Mouse (Mus musculus) megakaryocyte progenitor cell, adult 5-6 weeks (primary cell): ENCODE results near the gene Aldh1l1. TPM values are rescaled to one million over a fixed set of nuclear protein-coding genes. Genes with fewer than 3 reads are reported as not detected.

Experiments
- ATAC-seq: replicated peaks from 2 replicates; pipeline ENCODE4 v1.8.0; 2016; ENCODE audit warnings: mild to moderate bottlenecking, moderate TSS enrichment, inconsistent platforms; ENCODE audit not compliant: poor library complexity
- total RNA-seq, 2 experiments: library from RNA; stranded (forward) in 1 of 2; stranded (reverse) in 1 of 2; fragments of 157-497, 149-512 nt in 1 of 2; fragments of 200-1000 nt in 1 of 2; gene quantifications; 2 replicates each; pipeline versions ENCODE4 v1.2.3 to v1.2.4; 2015 to 2017

The Aldh1l1 gene
- total RNA-seq, 2 experiments from 2014 or later = 1.1 to 2.0 TPM

DNA sequence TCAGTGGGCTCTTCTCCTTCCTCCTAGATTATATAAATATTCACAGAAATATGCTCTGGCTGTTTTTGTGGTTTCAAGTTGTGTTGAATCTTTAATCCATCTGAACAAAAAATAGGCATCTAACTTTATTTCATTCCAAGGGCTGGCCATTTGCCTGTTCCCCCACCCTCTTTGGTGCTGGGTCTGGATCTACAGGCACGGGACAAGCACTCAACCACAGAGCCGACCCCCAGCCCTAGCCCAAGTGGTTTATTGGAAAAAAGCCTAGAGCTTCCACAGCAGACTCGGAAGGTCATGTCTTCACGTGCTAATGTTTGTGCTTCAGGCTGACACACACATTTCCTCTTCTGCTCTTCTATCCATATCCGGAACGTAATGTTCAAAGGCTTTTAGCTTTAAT lies 19.7 kb downstream of the Aldh1l1 start:
- ATAC-seq = no peak

DNA sequence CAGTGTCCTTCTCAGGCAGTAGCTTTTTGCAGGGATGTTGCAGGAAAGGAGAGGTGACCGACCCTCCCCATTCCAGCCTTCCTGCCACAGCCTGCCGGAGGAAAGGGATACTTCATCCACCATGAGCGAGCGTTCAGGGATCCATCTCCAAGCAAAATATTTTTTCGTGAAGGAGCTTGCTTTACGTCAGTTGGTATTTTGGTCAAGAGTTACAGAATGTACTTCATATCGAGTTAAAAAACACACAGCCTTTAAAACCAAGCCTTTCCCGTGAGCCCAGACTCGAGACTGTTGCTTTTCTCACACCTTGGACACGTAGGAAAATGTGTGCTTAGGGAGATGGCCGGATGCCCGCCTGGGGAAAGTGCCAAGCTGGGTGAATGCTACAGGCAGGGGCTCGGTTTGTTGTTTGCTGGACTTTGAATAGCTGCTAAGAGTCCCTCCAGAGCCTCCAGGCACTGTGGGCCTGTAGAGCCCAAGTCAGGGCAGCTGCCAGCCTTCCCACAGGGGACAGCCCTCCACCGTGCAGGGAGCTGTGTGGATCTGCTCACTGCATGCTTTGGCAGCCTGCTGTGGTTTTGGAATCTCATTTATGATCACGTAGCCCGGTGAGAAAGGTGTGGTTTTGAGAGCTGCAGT lies 20.6 kb downstream of the Aldh1l1 start:
- no peak for ATAC-seq

DNA sequence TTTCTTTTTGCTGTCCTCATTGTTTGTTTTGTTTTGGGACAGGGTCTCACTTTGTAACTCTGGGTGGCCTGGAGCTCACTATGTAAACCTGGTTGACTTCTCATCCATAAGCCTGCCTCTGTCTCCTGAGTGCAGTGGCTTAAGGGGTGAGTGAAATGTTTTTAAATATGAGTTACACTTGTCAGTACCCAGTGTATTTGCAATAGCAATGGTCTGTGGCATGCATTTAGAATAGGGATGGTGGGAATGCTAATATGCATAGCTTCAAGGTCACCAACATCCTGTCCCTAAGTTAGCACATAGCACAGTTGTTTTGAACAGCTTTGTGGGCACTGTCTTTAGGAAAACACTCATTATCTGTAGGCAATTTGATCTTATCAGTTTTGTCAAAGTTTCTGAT lies 21.2 kb downstream of the Aldh1l1 start:
- ATAC-seq = no peak

DNA sequence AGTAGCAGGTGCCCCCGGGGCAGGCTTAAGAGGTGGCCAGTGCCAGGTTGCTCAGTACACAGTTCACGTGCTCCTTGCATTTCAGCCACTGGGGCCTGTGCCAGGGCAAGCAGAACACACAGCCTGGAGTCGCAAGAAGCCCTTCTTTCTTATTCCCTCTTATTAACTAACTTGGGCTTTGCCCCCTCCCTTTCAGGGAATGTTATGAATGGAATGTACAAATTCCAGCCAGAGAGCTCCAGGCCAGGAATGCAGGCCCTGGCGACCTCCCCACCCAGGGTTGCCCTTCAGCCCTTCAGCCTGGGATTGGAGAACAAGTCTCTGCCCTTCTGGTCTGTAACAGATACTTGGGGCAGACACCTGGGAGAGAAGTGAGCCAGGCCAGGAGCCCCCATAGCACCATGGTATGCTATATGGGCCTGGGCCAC lies 22.0 kb downstream of the Aldh1l1 start:
- no peak for ATAC-seq

DNA sequence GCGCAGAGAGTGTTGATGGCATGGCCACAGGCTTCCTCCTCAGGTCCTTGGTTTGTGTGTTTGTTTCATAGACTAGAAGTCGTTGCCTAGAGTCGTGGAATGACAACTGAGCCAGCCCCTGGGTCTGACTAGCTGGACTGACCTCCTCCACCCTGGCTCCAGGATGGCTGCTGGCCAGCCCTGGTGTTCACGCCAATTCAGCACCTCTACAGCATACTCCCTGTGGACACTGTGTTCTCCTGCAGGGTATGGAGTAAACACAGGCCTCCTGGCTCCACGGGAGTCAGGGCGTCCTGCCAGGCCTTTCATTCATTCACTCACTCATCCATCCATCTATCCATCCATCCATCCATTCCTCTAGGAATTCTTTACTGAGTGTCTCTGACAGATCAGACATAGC lies 22.9 kb downstream of the Aldh1l1 start:
- ATAC-seq = no peak

DNA sequence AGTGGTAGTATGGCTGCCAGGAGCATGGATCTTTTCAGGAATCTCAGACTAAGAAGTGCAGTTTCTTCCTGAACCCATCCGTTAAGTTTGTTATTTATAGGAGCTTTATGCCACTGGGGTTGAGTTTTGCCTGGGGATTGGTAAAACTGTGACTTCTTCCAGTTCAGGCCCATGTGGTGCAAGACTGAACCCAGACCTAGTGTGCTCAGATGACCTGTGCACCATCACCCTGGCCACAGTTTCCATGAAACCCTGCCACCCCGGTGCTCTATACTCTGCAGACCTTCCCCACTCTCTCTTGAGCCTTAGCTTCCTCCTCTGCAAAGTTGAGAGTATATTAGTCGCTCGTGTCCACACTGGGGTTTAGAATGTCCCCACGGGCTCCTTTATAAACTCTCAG lies 26.2 kb downstream of the Aldh1l1 start:
- no peak for ATAC-seq

DNA sequence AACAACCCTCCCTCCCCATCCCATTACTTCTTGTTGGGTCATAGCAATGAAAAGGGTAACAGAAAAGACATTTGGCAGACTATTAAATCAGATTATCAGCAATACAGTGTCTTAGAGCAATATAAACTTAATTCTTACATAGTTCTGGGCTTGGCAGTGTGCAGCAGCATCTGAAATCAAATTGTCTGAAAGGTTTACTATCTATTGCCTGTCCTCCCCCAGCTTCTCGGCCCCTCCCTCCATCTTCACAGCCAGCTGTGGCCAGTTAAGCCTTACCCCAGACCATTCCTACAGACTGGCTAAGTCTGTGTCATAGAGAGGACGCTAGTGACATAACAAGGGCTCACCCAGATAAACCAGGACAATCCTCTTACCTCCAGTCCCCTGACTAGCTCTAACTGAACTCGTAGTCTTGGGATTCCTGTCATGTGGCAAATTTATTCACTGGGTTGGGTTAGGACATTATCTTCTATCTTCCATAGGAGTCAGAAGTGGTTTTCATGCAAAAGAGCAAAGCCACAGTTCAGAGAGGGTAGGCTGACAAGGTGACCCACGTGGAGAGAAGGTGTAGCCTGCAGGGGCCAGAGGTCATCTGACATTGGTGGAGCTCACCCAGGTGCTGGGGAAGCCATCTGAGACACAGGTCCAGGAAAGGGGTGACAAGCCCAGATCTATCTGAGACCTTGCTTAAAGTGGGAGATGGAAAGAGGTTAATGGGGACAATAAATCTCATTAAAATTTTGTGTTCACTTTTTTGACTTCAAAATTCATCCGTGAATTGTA lies 27.0 kb downstream of the Aldh1l1 start:
- no peak for ATAC-seq

DNA sequence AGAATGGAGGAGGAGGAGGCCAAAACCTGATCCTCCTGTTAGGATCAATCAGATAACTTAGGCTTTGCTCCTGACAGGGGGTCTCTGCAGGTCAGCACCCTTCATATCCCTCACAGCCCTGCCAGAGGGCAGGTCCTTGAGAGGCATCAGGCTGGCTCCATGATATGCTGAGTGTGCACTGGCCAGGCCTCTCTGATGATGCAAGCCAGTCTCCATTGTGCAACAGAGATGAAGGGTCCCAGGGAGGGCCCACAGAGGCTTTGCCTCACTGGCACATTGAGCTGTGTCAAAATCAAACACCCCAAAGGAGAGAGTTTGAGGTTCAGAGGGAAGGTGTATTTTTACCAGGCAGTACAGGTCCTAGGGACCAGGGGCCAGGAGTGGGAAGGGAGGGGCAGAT lies 28.1 kb downstream of the Aldh1l1 start:
- peak; percentile 44; the same call in 1 of the 2 replicates for ATAC-seq

DNA sequence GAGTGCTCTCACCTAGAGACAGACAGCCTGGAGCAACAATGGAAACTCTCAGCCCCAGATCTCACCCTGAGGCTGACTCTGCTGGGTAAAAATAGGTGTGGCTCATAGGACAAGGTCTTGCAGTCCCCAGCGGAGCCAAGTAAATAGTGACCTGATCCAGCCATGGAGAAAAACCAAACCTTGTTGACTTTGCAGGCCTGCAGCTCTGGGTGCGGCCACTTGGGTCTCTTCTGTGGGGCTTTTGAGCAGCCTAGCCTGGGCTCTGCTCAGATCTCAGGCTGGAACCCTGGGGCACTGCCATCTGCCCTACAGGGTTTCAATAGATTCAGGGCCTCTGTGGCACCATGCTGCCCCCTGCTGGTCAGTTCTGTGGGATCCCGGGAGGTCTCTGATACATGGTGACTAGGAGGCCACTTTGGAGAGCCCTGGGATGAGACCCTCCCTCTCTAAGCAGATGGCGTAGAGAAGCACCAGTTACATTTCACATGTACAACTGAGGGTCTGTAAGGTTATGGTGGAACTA lies 28.7 kb downstream of the Aldh1l1 start:
- ATAC-seq = peak; percentile 90

DNA sequence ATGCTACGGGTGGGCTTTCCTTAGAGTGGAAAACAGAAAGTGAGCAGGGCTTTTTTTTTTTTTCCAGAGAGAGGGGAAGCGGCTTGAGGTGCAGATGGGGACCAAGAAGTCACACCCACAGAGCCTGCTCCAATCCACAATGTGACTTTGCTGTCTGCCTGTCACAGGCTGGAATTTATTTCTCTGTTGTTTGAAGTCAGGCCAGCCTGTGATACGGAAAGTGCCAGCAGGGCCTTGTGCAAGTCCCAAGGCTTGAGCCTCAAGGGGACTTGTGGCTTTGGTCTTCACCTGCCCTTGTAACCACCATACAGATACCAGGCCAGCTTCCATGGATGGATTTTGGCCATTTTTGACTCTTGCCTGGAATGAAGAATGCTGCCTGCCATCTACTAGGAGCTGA lies 32.7 kb downstream of the Aldh1l1 start:
- no peak for ATAC-seq

DNA sequence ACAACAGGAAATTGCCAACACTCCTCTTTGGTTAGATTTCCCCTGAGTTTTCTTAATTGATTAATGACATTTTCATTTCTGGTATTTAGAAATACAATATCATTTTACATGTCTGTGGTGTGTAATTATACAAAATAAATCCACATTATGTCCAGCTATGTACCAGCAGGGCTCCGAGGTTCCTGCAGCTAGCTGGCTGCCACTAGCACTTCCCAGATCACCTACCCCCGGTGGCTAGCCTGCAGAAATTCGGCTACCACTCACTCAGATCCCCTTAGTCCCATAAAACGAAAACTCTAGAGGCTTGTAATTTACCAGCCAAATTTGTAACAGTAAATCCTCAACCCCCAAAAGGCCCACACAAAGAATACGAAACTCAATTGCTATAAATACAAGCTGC lies 33.1 kb downstream of the Aldh1l1 start:
- ATAC-seq = no peak

DNA sequence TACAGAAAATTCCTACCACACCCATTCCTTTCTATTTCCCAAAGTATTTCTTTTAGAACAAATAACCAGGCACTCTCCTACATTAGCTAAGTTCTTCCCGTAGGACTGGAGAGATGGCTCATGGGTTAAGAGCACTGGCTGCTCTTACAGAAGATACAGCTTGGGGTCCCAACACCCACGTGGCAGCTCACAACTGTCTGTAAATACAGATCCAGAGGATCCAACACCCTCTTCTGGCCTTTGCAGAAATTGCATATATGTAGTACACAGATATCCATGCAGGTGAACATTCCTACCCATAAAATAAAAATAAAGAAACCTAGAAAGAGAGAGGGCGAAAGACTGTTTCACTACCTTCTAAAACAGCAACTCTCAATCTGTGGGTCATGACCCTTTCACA lies 40.2 kb downstream of the Aldh1l1 start:
- ATAC-seq = no peak

DNA sequence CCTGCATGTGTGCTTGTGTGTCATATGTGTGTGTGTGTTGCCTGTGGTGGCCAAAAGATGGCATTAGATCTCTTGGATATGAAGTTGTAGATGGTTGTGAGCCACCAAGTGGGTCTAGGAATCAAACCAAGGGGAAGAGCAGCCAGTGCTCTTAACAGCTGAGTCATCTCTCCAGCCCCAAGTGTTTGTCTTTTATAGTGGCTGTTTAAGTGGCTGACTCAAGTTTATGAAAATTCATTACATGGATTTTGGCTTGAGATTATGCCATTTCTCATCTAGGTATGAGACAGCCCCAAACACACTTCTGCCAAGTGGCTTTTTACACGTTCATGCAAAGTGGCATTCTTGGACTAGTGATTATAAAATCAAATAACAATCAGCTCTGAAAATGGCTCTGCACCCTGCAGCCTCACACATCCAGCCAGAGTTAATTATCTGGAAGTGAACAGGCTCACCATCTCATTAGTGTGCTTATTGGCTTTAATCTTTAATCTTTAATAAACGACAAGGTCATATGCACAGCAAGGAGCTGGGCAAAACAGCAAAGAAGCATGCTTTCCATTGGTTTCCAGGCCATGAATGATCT lies 43.3 kb downstream of the Aldh1l1 start:
- ATAC-seq = no peak

DNA sequence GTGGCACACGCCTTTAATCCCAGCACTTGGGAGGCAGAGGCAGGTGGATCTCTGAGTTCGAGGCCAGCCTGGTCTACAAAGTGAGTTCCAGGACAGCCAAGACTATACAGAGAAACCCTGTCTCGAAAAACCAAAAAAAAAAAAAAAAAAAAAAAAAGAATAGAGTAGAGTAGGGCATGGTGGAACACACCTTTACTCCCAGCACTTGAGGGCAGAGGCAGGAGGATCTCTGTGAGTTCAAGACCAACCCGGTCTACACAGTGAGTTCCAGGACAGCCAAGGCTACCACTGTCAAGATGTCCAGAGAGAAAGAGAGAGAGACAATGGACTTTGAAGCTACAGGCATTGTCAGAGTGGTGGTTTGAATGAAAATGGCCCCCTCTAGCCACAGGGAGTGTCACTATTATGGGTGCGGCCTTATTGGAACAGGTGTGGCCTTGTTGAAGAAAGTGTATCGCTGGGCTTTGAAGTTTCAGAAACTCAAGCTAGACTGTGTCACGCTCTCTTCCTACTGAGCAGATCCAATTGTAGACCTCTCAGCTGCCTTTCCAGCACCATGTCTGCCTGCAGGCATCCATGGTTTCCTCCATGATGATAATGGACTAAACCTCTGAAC lies 46.5 kb downstream of the Aldh1l1 start:
- ATAC-seq = no peak

DNA sequence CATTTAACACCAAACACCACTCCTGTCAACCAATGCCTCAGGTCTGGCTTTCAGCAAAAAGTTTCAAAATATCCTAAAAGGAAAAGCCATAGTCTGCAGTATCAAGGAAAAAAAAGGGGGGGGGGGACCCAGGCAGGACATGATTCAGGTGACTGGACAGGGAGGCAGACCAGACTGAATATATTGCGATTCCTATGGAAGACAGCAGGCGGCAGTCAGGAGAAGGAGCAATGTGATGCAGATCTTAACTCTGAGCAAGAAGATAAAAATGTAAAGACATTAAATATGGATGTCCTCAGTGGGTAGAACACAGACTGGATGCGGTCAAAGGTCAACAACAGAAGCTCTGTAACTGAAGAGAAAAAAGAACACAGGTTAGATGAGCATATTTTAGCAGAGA lies 47.3 kb downstream of the Aldh1l1 start:
- ATAC-seq = no peak

DNA sequence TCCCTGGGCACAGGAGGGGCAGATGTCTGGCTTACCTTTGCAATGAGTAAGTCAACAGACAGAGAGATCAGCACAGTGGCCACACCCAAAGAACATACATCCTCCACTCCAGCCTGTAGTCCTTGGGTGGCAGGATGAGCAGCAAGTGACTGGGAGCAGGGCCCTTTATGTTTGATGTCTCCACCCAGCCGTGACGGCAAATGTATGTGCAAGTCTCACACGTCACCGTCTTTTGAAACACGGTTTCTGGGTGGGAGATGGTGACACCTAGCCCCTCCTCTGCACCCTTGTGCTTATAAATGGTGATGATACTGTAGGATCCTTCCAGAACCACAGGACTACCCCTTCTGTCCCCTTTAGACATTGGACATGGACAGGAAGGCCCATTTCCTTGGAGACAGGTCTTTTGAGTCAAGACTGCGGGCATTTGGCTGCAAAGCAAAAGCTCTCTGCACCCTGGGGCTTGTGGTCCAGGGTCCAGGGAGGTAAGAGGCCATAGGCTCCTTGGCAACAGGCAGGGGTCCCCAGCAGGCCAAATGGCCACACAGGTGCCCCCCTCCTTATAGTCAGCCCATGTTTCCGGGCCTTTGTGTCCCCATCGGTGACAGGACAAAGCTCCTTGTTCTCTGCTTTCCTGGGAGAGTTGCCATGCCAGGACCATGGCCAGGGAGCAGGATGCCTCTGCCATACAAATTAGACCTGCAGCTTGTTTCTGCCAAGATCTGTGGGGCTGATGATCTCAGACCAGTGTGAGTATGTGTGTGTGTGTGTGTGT lies 48.7 kb downstream of the Aldh1l1 start:
- no peak for ATAC-seq

DNA sequence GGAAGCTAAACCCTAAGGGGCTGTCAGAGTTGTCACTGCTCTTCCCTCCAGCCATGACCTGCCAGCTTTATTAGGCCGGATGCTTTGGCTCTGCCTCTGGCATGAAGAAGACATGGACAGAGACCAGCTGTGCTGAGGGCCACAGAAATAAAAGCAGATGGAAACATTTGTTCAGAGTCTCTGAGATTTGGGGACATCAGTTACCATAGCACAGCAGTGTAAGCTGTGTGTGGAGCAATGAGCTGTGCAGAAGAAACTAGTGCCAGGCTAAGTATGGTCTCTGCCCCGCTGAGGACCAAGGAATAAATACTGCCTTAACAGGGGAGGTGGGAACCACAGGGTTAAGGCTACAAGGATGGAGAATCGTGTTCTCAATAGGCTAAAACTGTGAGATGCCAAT lies 50.6 kb downstream of the Aldh1l1 start:
- ATAC-seq = no peak

DNA sequence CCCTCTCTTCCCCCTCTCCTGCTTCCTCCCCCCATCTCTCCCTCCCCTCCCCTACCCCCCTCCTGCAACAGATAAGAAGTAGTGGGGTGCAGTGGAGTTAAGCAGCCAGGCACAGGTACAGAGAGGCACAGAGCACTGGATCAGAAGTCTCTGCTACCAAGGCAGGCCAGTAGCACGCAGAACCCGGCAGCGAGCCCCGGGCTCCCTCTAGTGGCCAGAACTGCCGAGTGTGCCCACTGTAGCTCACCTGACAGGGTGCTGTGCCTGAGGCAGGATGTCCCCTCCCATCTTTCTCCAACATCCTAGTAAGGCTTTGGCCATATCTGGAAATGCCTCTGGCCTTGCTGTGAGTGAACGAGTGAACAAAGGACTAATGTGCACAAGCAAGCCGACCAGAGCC lies 51.7 kb downstream of the Aldh1l1 start:
- peak; percentile 97 for ATAC-seq

DNA sequence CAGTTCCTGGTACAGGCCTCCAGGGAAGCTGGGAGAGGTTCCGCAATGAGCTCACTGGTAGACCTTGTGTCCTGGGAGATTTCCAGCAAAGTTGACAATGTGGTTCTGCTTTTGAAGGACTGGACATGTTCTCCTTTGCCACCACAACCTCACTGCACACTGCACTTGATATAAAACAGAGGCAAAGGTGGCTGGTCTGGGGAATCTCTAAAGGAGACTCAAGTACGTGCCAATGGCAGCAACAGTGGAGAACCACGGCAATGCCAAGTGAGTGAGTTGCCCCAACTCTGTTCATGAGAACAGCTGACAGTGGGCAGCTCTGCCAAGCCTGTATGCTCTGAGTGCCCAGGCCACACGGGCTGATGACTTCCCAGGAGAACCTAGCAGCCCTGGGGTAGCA lies 53.0 kb downstream of the Aldh1l1 start:
- ATAC-seq = no peak

DNA sequence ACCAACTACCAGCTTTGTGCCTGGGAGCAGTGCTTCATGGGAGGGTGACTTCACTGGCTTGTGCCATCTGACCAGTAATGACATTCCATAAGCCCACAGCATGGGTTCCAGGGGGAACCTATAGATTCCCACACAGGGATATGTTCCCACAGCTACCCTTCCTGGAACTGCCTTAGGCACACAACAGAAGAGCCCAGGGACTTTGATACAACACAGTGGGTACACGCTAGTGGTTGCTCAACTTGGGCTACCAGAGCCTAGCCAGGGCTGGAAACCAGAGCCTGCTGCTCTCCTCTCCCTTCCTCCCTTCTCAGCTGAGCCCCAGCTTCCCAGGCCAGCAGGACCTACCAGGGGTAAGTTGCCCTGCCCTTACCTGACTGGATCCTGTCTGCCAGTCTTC lies 54.3 kb downstream of the Aldh1l1 start:
- no peak for ATAC-seq

DNA sequence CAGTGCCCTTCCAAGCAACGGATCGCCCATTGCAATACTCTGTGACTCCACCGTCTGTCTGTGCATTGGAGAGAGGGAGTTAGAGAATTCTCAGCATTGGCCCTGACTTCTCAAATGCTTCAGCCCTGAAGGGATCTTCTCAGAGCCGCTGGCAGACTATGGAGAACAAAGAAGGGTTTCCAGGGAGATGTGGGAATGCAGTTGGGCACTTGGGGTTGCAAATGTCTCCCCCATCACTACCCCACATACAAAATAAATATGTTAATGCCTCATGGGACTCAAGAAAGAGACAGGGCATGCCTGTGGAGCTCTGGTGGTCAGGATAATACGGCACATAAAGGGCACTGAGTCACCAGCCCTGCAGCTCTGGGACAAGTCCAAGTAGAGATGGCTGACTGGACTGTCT lies 55.1 kb downstream of the Aldh1l1 start:
- ATAC-seq = no peak
